Mouse (Mus musculus) ovary, postnatal 10 days (tissue): ENCODE results near the gene Agr2.

Source experiments
- DNase-seq: peaks from one replicate; pipeline ENCODE4 v3.0.0; 2022; ENCODE audit warnings: low spot score

The Agr2 gene

GRCm38 (mm10) chr12:35992711-35993110 is at the start of gene Agr2:
Gene Agr2, plus strand, starts transcription at chr12:35992907.
- DNase-seq = no peak

- DNase-seq = no peak
Measured at GRCm38 (mm10) chr12:35951757-35952156, 41.0 kb upstream of the Agr2 start.

- no peak for DNase-seq
Measured at GRCm38 (mm10) chr12:35957235-35957634, 35.5 kb upstream of the Agr2 start.

- DNase-seq = no peak
Measured at GRCm38 (mm10) chr12:35966098-35966767, 26.5 kb upstream of the Agr2 start.

- no peak for DNase-seq
Measured at GRCm38 (mm10) chr12:35966768-35967141, 26.0 kb upstream of the Agr2 start.

GRCm38 (mm10) chr12:35975898-35976297 is 16.8 kb upstream of the Agr2 start:
- no peak for DNase-seq

- no peak for DNase-seq
Measured at GRCm38 (mm10) chr12:35977633-35978246, 15.0 kb upstream of the Agr2 start.

GRCm38 (mm10) chr12:35979625-35980024 is 13.1 kb upstream of the Agr2 start:
- no peak for DNase-seq

- DNase-seq = no peak
Measured at GRCm38 (mm10) chr12:35981732-35982360, 10.9 kb upstream of the Agr2 start.

GRCm38 (mm10) chr12:35983472-35983871 is 9.2 kb upstream of the Agr2 start:
- no peak for DNase-seq

- DNase-seq = no peak
Measured at GRCm38 (mm10) chr12:35984743-35985142, 8.0 kb upstream of the Agr2 start.

GRCm38 (mm10) chr12:35993583-35993982 is 876 bp downstream of the Agr2 start:
- no peak for DNase-seq

GRCm38 (mm10) chr12:35994098-35994497 is 1.4 kb downstream of the Agr2 start:
- DNase-seq = no peak

GRCm38 (mm10) chr12:35995799-35996198 is 3.1 kb downstream of the Agr2 start:
- no peak for DNase-seq

GRCm38 (mm10) chr12:36004714-36005113 is 12.0 kb downstream of the Agr2 start:
- DNase-seq = no peak

GRCm38 (mm10) chr12:36007581-36007980 is 14.9 kb downstream of the Agr2 start:
- no peak for DNase-seq

- no peak for DNase-seq
Measured at GRCm38 (mm10) chr12:36008364-36009047, 15.8 kb downstream of the Agr2 start.

- no peak for DNase-seq
Measured at GRCm38 (mm10) chr12:36013216-36013910, 20.7 kb downstream of the Agr2 start.

GRCm38 (mm10) chr12:36017791-36018190 is 25.1 kb downstream of the Agr2 start:
- DNase-seq = no peak

GRCm38 (mm10) chr12:36019572-36019971 is 26.9 kb downstream of the Agr2 start:
- no peak for DNase-seq

GRCm38 (mm10) chr12:36020081-36020480 is 27.4 kb downstream of the Agr2 start:
- no peak for DNase-seq

GRCm38 (mm10) chr12:36020710-36021109 is 28.0 kb downstream of the Agr2 start:
- no peak for DNase-seq
